Mouse (Mus musculus): ENCODE data around the gene Spock1. TPM values are rescaled to one million over a fixed set of nuclear protein-coding genes. Genes with fewer than 3 reads are reported as not detected.

Spock1 gene
- polyA plus RNA-seq, 1 experiment from 2014 or later, result 0.49 TPM

GRCm38 (mm10) chr13:57549743-57550142 is 358.4 kb downstream of the Spock1 start:
- Histone ChIP-seq H3K27me3 (ENCODE audit: insufficient read depth, low read length) (no peaks in the 10 kb centered on the region), H3K4me2 (ENCODE audit: low read length) (no peak overlapping the region), H3K36me3 (ENCODE audit: insufficient read depth, low read length) (no peaks in the 10 kb centered on the region), H3K9me3 (replicated peaks; ENCODE audit: low read length) (no peaks in the 10 kb centered on the region), H3K4me1 (replicated peaks; ENCODE audit: insufficient read depth, low read length) (no peaks in the 10 kb centered on the region), H3K9ac (ENCODE audit: low read depth, low read length) (no peak overlapping the region), H3K4me3 (replicated peaks; ENCODE audit: low read depth, low read length) (no peak overlapping the region), H3K27ac (no peak overlapping the region)
- ATAC-seq (replicated peaks; ENCODE audit: low FRiP score, low read depth), result no peak
- WGBS, result 23% methylated on average over 5 of the region's 5 CpGs
- peak; percentile 75 for DNase-seq (ENCODE audit: low spot score)
- peak; percentile 82 for TF ChIP-seq CTCF (IDR thresholded peaks at IDR 0.05; ENCODE audit: low read depth)

- Histone ChIP-seq H3K9me3 (replicated peaks; ENCODE audit: low read length) (no peaks in the 10 kb centered on the region), H3K27me3 (ENCODE audit: insufficient read depth, low read length) (no peaks in the 10 kb centered on the region), H3K36me3 (ENCODE audit: insufficient read depth, low read length) (no peaks in the 10 kb centered on the region), H3K4me1 (replicated peaks; ENCODE audit: insufficient read depth, low read length) (no peaks in the 10 kb centered on the region), H3K9ac (ENCODE audit: low read depth, low read length) (no peak overlapping the region), H3K27ac (no peak overlapping the region), H3K4me3 (replicated peaks; ENCODE audit: low read depth, low read length) (no peak overlapping the region), H3K4me2 (ENCODE audit: low read length) (no peak overlapping the region)
- ATAC-seq (replicated peaks; ENCODE audit: low FRiP score, low read depth), result no peak
- WGBS, result 74% methylated on average over 8 of the region's 8 CpGs
- no peak for DNase-seq (ENCODE audit: low spot score)
- TF ChIP-seq CTCF (IDR thresholded peaks at IDR 0.05; ENCODE audit: low read depth), result no peak
Observed at GRCm38 (mm10) chr13:57536988-57537547, 371.1 kb downstream of the Spock1 start.

- H3K36me3 ChIP-seq (ENCODE audit: insufficient read depth, low read length), result no peaks in the 10 kb centered on the region
- no peak overlapping the region for H3K9ac ChIP-seq (ENCODE audit: low read depth, low read length)
- no peak overlapping the region for H3K4me2 ChIP-seq (ENCODE audit: low read length)
- DNase-seq (ENCODE audit: low spot score), result no peak
- no peak for ATAC-seq (replicated peaks; ENCODE audit: low FRiP score, low read depth)
- H3K9me3 ChIP-seq (replicated peaks; ENCODE audit: low read length), result no peaks in the 10 kb centered on the region
- no peak overlapping the region for H3K4me3 ChIP-seq (replicated peaks; ENCODE audit: low read depth, low read length)
- no peak for TF ChIP-seq CTCF (IDR thresholded peaks at IDR 0.05; ENCODE audit: low read depth)
- WGBS, result 85% methylated on average over 7 of the region's 7 CpGs
- H3K4me1 ChIP-seq (replicated peaks; ENCODE audit: insufficient read depth, low read length), result no peaks in the 10 kb centered on the region
- H3K27me3 ChIP-seq (ENCODE audit: insufficient read depth, low read length), result no peaks in the 10 kb centered on the region
- no peak overlapping the region for H3K27ac ChIP-seq
Observed at GRCm38 (mm10) chr13:57534325-57534724, 373.8 kb downstream of the Spock1 start.

GRCm38 (mm10) chr13:57525946-57526345 is 382.2 kb downstream of the Spock1 start:
- Histone ChIP-seq H3K4me3 (replicated peaks; ENCODE audit: low read depth, low read length) (no peak overlapping the region), H3K4me1 (replicated peaks; ENCODE audit: insufficient read depth, low read length) (no peaks in the 10 kb centered on the region), H3K36me3 (ENCODE audit: insufficient read depth, low read length) (no peaks in the 10 kb centered on the region), H3K27ac (no peak overlapping the region), H3K9ac (ENCODE audit: low read depth, low read length) (no peak overlapping the region), H3K9me3 (replicated peaks; ENCODE audit: low read length) (no peaks in the 10 kb centered on the region), H3K4me2 (ENCODE audit: low read length) (no peak overlapping the region), H3K27me3 (ENCODE audit: insufficient read depth, low read length) (no peaks in the 10 kb centered on the region)
- ATAC-seq (replicated peaks; ENCODE audit: low FRiP score, low read depth), result no peak
- no peak for TF ChIP-seq CTCF (IDR thresholded peaks at IDR 0.05; ENCODE audit: low read depth)
- no peak for DNase-seq (ENCODE audit: low spot score)

- Histone ChIP-seq H3K4me1 (replicated peaks; ENCODE audit: insufficient read depth, low read length) (no peaks in the 10 kb centered on the region), H3K4me2 (ENCODE audit: low read length) (no peak overlapping the region), H3K27me3 (ENCODE audit: insufficient read depth, low read length) (no peaks in the 10 kb centered on the region), H3K27ac (no peak overlapping the region), H3K4me3 (replicated peaks; ENCODE audit: low read depth, low read length) (no peak overlapping the region), H3K9me3 (replicated peaks; ENCODE audit: low read length) (no peaks in the 10 kb centered on the region), H3K9ac (ENCODE audit: low read depth, low read length) (no peak overlapping the region), H3K36me3 (ENCODE audit: insufficient read depth, low read length) (no peaks in the 10 kb centered on the region)
- DNase-seq (ENCODE audit: low spot score) (no peak), ATAC-seq (replicated peaks; ENCODE audit: low FRiP score, low read depth) (no peak)
- no peak for TF ChIP-seq CTCF (IDR thresholded peaks at IDR 0.05; ENCODE audit: low read depth)
- 88% methylated on average over 3 of the region's 3 CpGs for WGBS
Observed at GRCm38 (mm10) chr13:57524546-57524945, 383.6 kb downstream of the Spock1 start.

- no peaks in the 10 kb centered on the region for H3K27me3 ChIP-seq (ENCODE audit: insufficient read depth, low read length)
- H3K9me3 ChIP-seq (replicated peaks; ENCODE audit: low read length), result no peaks in the 10 kb centered on the region
- H3K4me1 ChIP-seq (replicated peaks; ENCODE audit: insufficient read depth, low read length), result no peaks in the 10 kb centered on the region
- no peak overlapping the region for H3K4me2 ChIP-seq (ENCODE audit: low read length)
- H3K9ac ChIP-seq (ENCODE audit: low read depth, low read length), result no peak overlapping the region
- ATAC-seq (replicated peaks; ENCODE audit: low FRiP score, low read depth), result no peak
- no peak for DNase-seq (ENCODE audit: low spot score)
- 78% methylated on average over 5 of the region's 5 CpGs for WGBS
- no peak overlapping the region for H3K27ac ChIP-seq
- no peaks in the 10 kb centered on the region for H3K36me3 ChIP-seq (ENCODE audit: insufficient read depth, low read length)
- no peak overlapping the region for H3K4me3 ChIP-seq (replicated peaks; ENCODE audit: low read depth, low read length)
- TF ChIP-seq CTCF (IDR thresholded peaks at IDR 0.05; ENCODE audit: low read depth), result no peak
Observed at GRCm38 (mm10) chr13:57523366-57523765, 384.8 kb downstream of the Spock1 start.

GRCm38 (mm10) chr13:57522319-57522718 is 385.8 kb downstream of the Spock1 start:
- Histone ChIP-seq H3K4me1 (replicated peaks; ENCODE audit: insufficient read depth, low read length) (no peaks in the 10 kb centered on the region), H3K4me3 (replicated peaks; ENCODE audit: low read depth, low read length) (no peak overlapping the region), H3K4me2 (ENCODE audit: low read length) (no peak overlapping the region), H3K9me3 (replicated peaks; ENCODE audit: low read length) (no peaks in the 10 kb centered on the region), H3K27ac (no peak overlapping the region), H3K36me3 (ENCODE audit: insufficient read depth, low read length) (no peaks in the 10 kb centered on the region), H3K27me3 (ENCODE audit: insufficient read depth, low read length) (no peaks in the 10 kb centered on the region), H3K9ac (ENCODE audit: low read depth, low read length) (no peak overlapping the region)
- WGBS, result 80% methylated on average over 4 of the region's 4 CpGs
- ATAC-seq (replicated peaks; ENCODE audit: low FRiP score, low read depth) (no peak), DNase-seq (ENCODE audit: low spot score) (no peak)
- TF ChIP-seq CTCF (IDR thresholded peaks at IDR 0.05; ENCODE audit: low read depth), result no peak

All from kidney, postnatal 0 days (tissue).